9 mouse cellular contexts compared by ENCODE assay signal in genomic region chr11:116533341-116534153, GRCm38 (mm10). TPM values are rescaled to one million over a fixed set of nuclear protein-coding genes. Genes with fewer than 3 reads are reported as not detected.
DNase-seq lines count a peak whose midpoint lies in the region; ATAC-seq and TF ChIP-seq lines count a peak whose summit lies in the region.
"Had no signal": no experiment of that assay in that cellular context is flagged by ENCODE, and none has a peak within 500 bp of the region (broad histone marks: within the 10 kb centered on the region; RNA-seq: fewer than 3 reads in every experiment).

No protein-coding gene starts in this region.

- peak overlapping the region; percentile 71 for H3K9ac ChIP-seq in heart, embryonic 11.5 days (ENCODE audit: low read depth, low read length)
- H3K9ac ChIP-seq in midbrain, embryonic 11.5 days (ENCODE audit: low read length) = peak overlapping the region; percentile 54

- H3K27me3 ChIP-seq in spleen, adult 2 months (ENCODE audit: control insufficient read depth, insufficient read depth, low read length) = peaks cover 24% of the 10 kb centered on the region
- H3K27me3 ChIP-seq in heart, embryonic 11.5 days (ENCODE audit: control insufficient read depth, insufficient read depth, low read length) = peaks cover 43% of the 10 kb centered on the region
- peaks cover 37% of the 10 kb centered on the region for H3K27me3 ChIP-seq in midbrain, embryonic 11.5 days (ENCODE audit: control insufficient read depth, insufficient read depth, low read length)

- TF ChIP-seq CTCF in spleen, adult 2 months (IDR thresholded peaks at IDR 0.05; ENCODE audit: extremely low read depth, insufficient read depth, insufficient read length, insufficient replicate concordance) = no peak
- TF ChIP-seq CTCF in cortical plate, adult 2 months (IDR thresholded peaks at IDR 0.05; ENCODE audit: extremely low read depth, insufficient read depth, low read length) = no peak

- no peak for TF ChIP-seq POLR2A in spleen, adult 2 months (IDR thresholded peaks at IDR 0.05; ENCODE audit: low read depth, low read length)
- TF ChIP-seq POLR2A in cortical plate, adult 2 months (IDR thresholded peaks at IDR 0.05; ENCODE audit: extremely low read depth, insufficient read depth, low read length) = no peak

- WGBS in spleen, adult 2 months = 1% methylated on average over 63 of the region's 63 CpGs
- WGBS in heart, embryonic 11.5 days (ENCODE audit: insufficient replicate concordance) = 1% methylated on average over 55 of the region's 63 CpGs
- under 1% methylated on average over 63 of the region's 63 CpGs for WGBS in midbrain, embryonic 11.5 days

- peak; percentile 47; the same call in 1 of the 2 replicates for ATAC-seq in heart, embryonic 11.5 days (replicated peaks; ENCODE audit: insufficient number of reproducible peaks, low FRiP score, low TSS enrichment)
- ATAC-seq in midbrain, embryonic 11.5 days (ENCODE audit: low FRiP score) = peak; percentile 45

- H3K4me2 ChIP-seq in heart, embryonic 11.5 days = peak overlapping the region; percentile 99
- peak overlapping the region; percentile 87 for H3K4me2 ChIP-seq in midbrain, embryonic 11.5 days

- DNase-seq in spleen, adult 2 months (ENCODE audit: low read depth in 1 of 2, low spot score in 2 of 2) = no peak
- no peak for DNase-seq in spleen, adult 12 weeks (ENCODE audit: low spot score)
- DNase-seq in kidney, postnatal 25 days = peak; percentile 24 to 65
- DNase-seq in midbrain, embryonic 11.5 days (ENCODE audit: low spot score, missing footprints) = peak; percentile 96
- DNase-seq in layer of hippocampus, adult 8-10 months (ENCODE audit: low spot score in 2 of 2) = no peak
- DNase-seq in T-cell, adult 2 months (ENCODE audit: low spot score) = no peak

- H3K36me3 ChIP-seq in spleen, adult 2 months (ENCODE audit: control insufficient read depth, insufficient read depth, low read length) = peaks cover 4% of the 10 kb centered on the region
- peaks cover 3% of the 10 kb centered on the region; the same call in 1 of the 2 replicates for H3K36me3 ChIP-seq in heart, embryonic 11.5 days (ENCODE audit: control insufficient read depth, insufficient read depth, low read length)
- peaks cover 1% of the 10 kb centered on the region; the same call in 1 of the 2 replicates for H3K36me3 ChIP-seq in midbrain, embryonic 11.5 days (ENCODE audit: control insufficient read depth, insufficient read depth, low read length)

- H3K4me1 ChIP-seq in spleen, adult 2 months (ENCODE audit: control insufficient read depth, insufficient read depth, insufficient read length) = peaks cover 16% of the 10 kb centered on the region
- H3K4me1 ChIP-seq in cortical plate, adult 2 months (ENCODE audit: control insufficient read depth, insufficient read depth, low read length) = no peaks in the 10 kb centered on the region
- peaks cover 45% of the 10 kb centered on the region for H3K4me1 ChIP-seq in heart, embryonic 11.5 days (ENCODE audit: control insufficient read depth, insufficient read depth, low read length)
- peaks cover 36% of the 10 kb centered on the region for H3K4me1 ChIP-seq in midbrain, embryonic 11.5 days (ENCODE audit: control insufficient read depth, insufficient read depth, low read length)

- no peaks in the 10 kb centered on the region for H3K9me3 ChIP-seq in heart, embryonic 11.5 days (replicated peaks; ENCODE audit: control insufficient read depth, low read length)
- H3K9me3 ChIP-seq in midbrain, embryonic 11.5 days (ENCODE audit: control insufficient read depth, low read length) = no peaks in the 10 kb centered on the region

- H3K27ac ChIP-seq in spleen, adult 2 months (ENCODE audit: insufficient read depth, low read length) = peak overlapping the region; percentile 63; the same call in 1 of the 2 replicates
- no peak overlapping the region for H3K27ac ChIP-seq in cortical plate, adult 2 months (ENCODE audit: insufficient read depth, low read length)
- H3K27ac ChIP-seq in heart, embryonic 11.5 days (ENCODE audit: low read depth, low read length) = 0 out of 2 replicates have a peak overlapping the region, but pooled peaks have one; percentile 25
- no peak overlapping the region for H3K27ac ChIP-seq in midbrain, embryonic 11.5 days (ENCODE audit: low read depth, low read length)

- peak overlapping the region; percentile 48 for H3K4me3 ChIP-seq in spleen, adult 2 months (ENCODE audit: extremely low read depth, insufficient read depth, insufficient read length)
- peak overlapping the region; percentile 21; the same call in 1 of the 2 replicates for H3K4me3 ChIP-seq in cortical plate, adult 2 months (ENCODE audit: insufficient read depth, low read length)
- peak overlapping the region; percentile 62 for H3K4me3 ChIP-seq in heart, embryonic 11.5 days (ENCODE audit: low read depth, low read length)
- H3K4me3 ChIP-seq in midbrain, embryonic 11.5 days (ENCODE audit: low read depth, low read length) = peak overlapping the region; percentile 48

RNA-seq across cellular contexts. Expression of gene Sphk1, which starts 2.8 kb away (rescaled TPM):
- 15.5 and 21.4 TPM in 2 replicates for polyA plus RNA-seq in spleen, adult 2 months (2012; rRNA removed)
- 5.3 and 7.6 TPM in 2 replicates for polyA plus RNA-seq in cortical plate, adult 2 months (2012; rRNA removed)
- 2.1 and 3.0 TPM in 2 replicates for polyA plus RNA-seq in heart, embryonic 11.5 days (2014; fragmentation: Nextera tagmentation; extraction: Ambion mirVana)
- 7.1 and 8.3 TPM in 2 replicates for polyA plus RNA-seq in midbrain, embryonic 11.5 days (2014; fragmentation: Nextera tagmentation; extraction: Ambion mirVana)
- total RNA-seq in layer of hippocampus, adult 8-10 months (2022) = 1 to 10 TPM; 2.8 to 3.6 (median 2.9) TPM

RNA-seq across cellular contexts. Expression of gene Prpsap1, which starts 39.5 kb away (rescaled TPM):
- 62.1 and 95.5 TPM in 2 replicates for polyA plus RNA-seq in spleen, adult 2 months (2012; rRNA removed)
- polyA plus RNA-seq in cortical plate, adult 2 months (2012; rRNA removed) = 89.0 and 90.8 TPM in 2 replicates
- polyA plus RNA-seq in heart, embryonic 11.5 days (2014; fragmentation: Nextera tagmentation; extraction: Ambion mirVana) = 96.5 and 101 TPM in 2 replicates
- 173 and 183 TPM in 2 replicates for polyA plus RNA-seq in midbrain, embryonic 11.5 days (2014; fragmentation: Nextera tagmentation; extraction: Ambion mirVana)
- total RNA-seq in layer of hippocampus, adult 8-10 months (2022) = 100 to 1,000 TPM in 1 of 4 experiments, 10 to 100 TPM in 3; 83.2 to 104 (median 89.6) TPM

RNA-seq across cellular contexts. Expression of gene Ube2o, which starts 47.7 kb away (rescaled TPM):
- 42.3 and 77.3 TPM in 2 replicates for polyA plus RNA-seq in spleen, adult 2 months (2012; rRNA removed)
- polyA plus RNA-seq in cortical plate, adult 2 months (2012; rRNA removed) = 88.6 and 90.1 TPM in 2 replicates
- polyA plus RNA-seq in heart, embryonic 11.5 days (2014; fragmentation: Nextera tagmentation; extraction: Ambion mirVana) = 14.7 and 17.1 TPM in 2 replicates
- 13.6 and 18.7 TPM in 2 replicates for polyA plus RNA-seq in midbrain, embryonic 11.5 days (2014; fragmentation: Nextera tagmentation; extraction: Ambion mirVana)
- 100 to 1,000 TPM in 1 of 4 experiments, 10 to 100 TPM in 3; 96.8 to 110 (median 98.8) TPM for total RNA-seq in layer of hippocampus, adult 8-10 months (2022)

RNA-seq across cellular contexts. Expression of gene Aanat, which starts 52.7 kb away (rescaled TPM):
- not detected in 2 replicates for polyA plus RNA-seq in spleen, adult 2 months (2012; rRNA removed)
- polyA plus RNA-seq in cortical plate, adult 2 months (2012; rRNA removed) = 1.5 and 2.3 TPM in 2 replicates
- polyA plus RNA-seq in heart, embryonic 11.5 days (2014; fragmentation: Nextera tagmentation; extraction: Ambion mirVana) = not detected in 2 replicates
- polyA plus RNA-seq in midbrain, embryonic 11.5 days (2014; fragmentation: Nextera tagmentation; extraction: Ambion mirVana) = not detected in 2 replicates
- total RNA-seq in layer of hippocampus, adult 8-10 months (2022) = 1 to 10 TPM in 3 of 4 experiments, under 1 TPM in 1; 0.57 to 3.9 (median 1.4) TPM
- total RNA-seq: gastrocnemius, postnatal 4 days had no signal

Comparison
In these comparisons a context has a peak if more than half of its experiments do, and no peak if none do; other contexts are left out.
1. DNase-seq: peak in kidney, postnatal 25 days (2 of 2) and midbrain, embryonic 11.5 days (single experiment); none in spleen, adult 2 months (0 of 2), spleen, adult 12 weeks (single experiment), layer of hippocampus, adult 8-10 months (0 of 2) and T-cell, adult 2 months (single experiment).
2. H3K27ac ChIP-seq: peak in spleen, adult 2 months (single experiment) and heart, embryonic 11.5 days (single experiment); none in cortical plate, adult 2 months (single experiment) and midbrain, embryonic 11.5 days (single experiment).
3. Peak in every context shown above with its lines, with median percentiles within 50 percentile points of each other: H3K4me3 ChIP-seq.